Mouse (Mus musculus) kidney, adult 2 months (tissue): ENCODE data around the gene Olig2. TPM values are rescaled to one million over a fixed set of nuclear protein-coding genes. Genes with fewer than 3 reads are reported as not detected.

ENCODE experiments used
- DNase-seq: peaks from one replicate; pipeline ENCODE4 v3.0.0; 2021
- H3K27ac ChIP-seq: fragments of 200-500 bp; 2 replicates; pipeline ENCODE4 v1.5.1; 2012; ENCODE audit warnings: low read depth, low read length, control low read depth, inconsistent platforms; ENCODE audit not compliant: insufficient read depth
- H3K27me3 ChIP-seq: fragments of 200-500 bp; replicated peaks from 2 replicates; pipeline ENCODE4 v1.6.1; 2012; ENCODE audit warnings: mild to moderate bottlenecking, moderate library complexity, low read length, inconsistent platforms; ENCODE audit not compliant: control insufficient read depth, insufficient read depth
- H3K36me3 ChIP-seq: fragments of 200-500 bp; 2 replicates; pipeline ENCODE4 v1.6.1; 2012; ENCODE audit warnings: mild to moderate bottlenecking, moderate library complexity, low read length, inconsistent platforms; ENCODE audit not compliant: control insufficient read depth, insufficient read depth
- H3K4me1 ChIP-seq: fragments of 200-500 bp; 2 replicates; pipeline ENCODE4 v1.6.1; 2011; ENCODE audit warnings: low read length; ENCODE audit not compliant: control insufficient read depth, insufficient read depth
- H3K4me3 ChIP-seq: fragments of 200-500 bp; 2 replicates; pipeline ENCODE4 v1.5.1; 2011; ENCODE audit warnings: mild to moderate bottlenecking, low read depth, low read length, control low read depth; ENCODE audit not compliant: insufficient read depth
- CTCF ChIP-seq: fragments of 200-500 bp; conservative IDR thresholded peaks from 2 replicates; pipeline ENCODE4 v1.5.1; 2011; ENCODE audit warnings: low read depth, mild to moderate bottlenecking, control low read depth, low read length, moderate library complexity, mixed read lengths; ENCODE audit not compliant: insufficient read depth, insufficient read length
- POLR2A ChIP-seq: fragments of 200-500 bp; IDR thresholded peaks from one replicate; pipeline ENCODE4 v1.6.1; 2011; ENCODE audit warnings: low read depth, low read length, control low read depth
- WGBS: fragments of 180-500 bp; shearing (Covaris S2); methylation state at CpG from one replicate; pipeline ENCODE4 v1.1.7; 2018; 5-methylcytosine and 5-hydroxymethylcytosine counted together
- polyA plus RNA-seq: library from polyadenylated mRNA; depleted of rRNA; stranded (reverse); fragments of >200 nt; gene quantifications from 2 replicates; pipeline ENCODE4 v1.2.3, GENCODE M21; 2012

Gene Olig2
- polyA plus RNA-seq, 1 experiment = 0.03 TPM

DNA sequence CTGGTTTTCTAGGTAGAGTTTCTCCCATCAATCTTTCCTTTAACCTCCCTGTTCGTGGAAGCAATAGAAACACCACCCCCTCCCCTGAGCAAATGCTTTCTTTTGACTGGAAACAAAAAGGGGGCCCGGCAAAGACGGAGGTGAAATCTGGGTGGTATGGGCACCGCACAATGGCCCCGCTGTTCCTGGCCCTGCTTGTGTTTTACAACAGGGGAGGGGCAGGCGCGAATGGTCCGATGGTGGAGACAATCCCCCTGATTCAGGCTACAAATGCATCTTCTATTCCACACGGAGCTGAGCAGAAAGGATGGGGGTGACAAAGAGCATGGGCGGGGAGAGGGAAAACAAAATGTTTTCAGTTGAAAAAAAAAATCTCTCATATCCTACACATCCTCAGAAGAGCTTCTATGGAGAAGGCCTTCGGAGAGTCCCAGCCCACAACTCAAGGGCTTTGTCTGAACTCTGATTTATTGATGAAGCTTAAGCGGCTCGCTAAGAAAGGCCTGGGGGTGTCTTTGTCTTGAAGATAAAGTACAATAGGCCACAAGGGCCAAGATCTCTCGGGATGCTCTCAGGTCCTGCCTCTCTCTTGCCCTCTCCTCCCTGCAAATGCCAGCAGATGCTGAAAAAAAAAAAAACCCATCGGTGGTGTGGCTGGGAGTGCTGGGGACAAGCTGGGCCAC, 32.4 kb upstream of the Olig2 start:
- no peak for TF ChIP-seq CTCF
- no peak for TF ChIP-seq POLR2A
- no peak for DNase-seq
- no peaks in the 10 kb centered on the region for H3K36me3 ChIP-seq
- H3K4me1 ChIP-seq = no peaks in the 10 kb centered on the region
- no peak overlapping the region for H3K4me3 ChIP-seq
- H3K27ac ChIP-seq = no peak overlapping the region
- no peaks in the 10 kb centered on the region for H3K27me3 ChIP-seq
- WGBS = 10% methylated on average over 15 of the region's 15 CpGs

DNA sequence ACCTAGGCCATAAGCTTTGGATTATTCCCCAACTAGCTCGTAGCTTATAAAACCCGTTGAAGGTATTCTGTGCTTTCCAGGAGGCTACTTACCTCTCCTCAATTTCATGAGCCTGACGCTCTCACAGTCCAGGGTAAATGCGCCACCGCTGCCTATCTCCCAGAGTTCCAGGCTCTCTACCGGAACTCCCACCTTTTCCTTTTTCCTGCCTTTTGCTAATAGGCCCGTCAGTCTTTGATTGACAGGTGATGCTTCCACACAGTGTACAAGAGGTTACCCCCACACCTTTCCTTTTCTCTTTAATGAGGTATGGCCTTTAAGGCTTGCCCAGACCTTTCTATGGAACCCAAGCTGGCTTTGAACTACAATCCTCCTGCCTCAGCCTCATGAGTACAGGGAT, 25.4 kb upstream of the Olig2 start:
- no peak overlapping the region for H3K4me3 ChIP-seq
- no peaks in the 10 kb centered on the region for H3K27me3 ChIP-seq
- no peaks in the 10 kb centered on the region for H3K4me1 ChIP-seq
- H3K36me3 ChIP-seq = no peaks in the 10 kb centered on the region
- 90% methylated on average over 7 of the region's 7 CpGs for WGBS
- DNase-seq = no peak
- no peak for TF ChIP-seq CTCF
- no peak for TF ChIP-seq POLR2A
- H3K27ac ChIP-seq = no peak overlapping the region

DNA sequence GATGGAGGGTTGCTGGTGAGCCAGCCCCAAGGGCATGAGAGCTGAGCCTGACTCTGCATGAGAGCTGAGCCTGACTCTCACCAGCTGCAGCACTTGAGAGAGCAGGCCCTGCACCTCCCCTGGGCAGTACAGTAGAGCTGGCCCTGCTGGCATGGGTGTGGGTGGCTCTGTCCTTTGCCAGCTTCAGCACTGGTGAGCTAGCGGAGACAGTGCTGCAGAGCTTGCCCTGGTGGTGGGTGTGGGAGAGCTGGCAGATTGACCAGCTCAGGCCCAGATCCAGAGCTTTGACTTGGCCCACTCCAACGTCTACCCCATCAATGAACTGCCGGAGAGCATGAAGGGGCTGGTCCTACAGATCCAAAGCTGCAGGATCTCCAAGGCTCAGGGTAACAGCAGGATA, 22.3 kb upstream of the Olig2 start:
- TF ChIP-seq CTCF (no peak), POLR2A (no peak)
- 78% methylated on average over 3 of the region's 3 CpGs for WGBS
- H3K4me1 ChIP-seq = no peaks in the 10 kb centered on the region
- H3K27ac ChIP-seq = no peak overlapping the region
- no peak overlapping the region for H3K4me3 ChIP-seq
- H3K27me3 ChIP-seq = no peaks in the 10 kb centered on the region
- DNase-seq = no peak
- H3K36me3 ChIP-seq = no peaks in the 10 kb centered on the region

DNA sequence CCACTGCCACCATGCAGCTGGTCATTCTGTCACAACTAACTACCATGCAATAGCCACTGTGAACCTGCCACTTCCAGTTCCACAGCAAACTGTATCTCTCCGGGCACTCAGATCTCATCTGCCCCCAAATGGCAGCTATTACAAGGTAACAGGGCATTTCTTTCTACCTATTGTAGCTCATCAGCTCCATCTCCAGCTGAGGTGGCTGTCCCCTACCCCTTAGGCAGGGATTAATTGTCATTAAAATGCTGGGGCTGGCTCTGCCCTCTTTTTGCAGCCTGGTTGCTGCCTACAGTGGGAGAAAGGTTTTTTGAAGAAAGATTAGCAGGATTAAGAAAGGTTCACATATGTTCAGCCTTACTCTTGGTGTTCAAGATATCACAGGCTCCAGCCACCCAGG, 18.9 kb upstream of the Olig2 start:
- no peak for DNase-seq
- TF ChIP-seq CTCF (no peak), POLR2A (no peak)
- Histone ChIP-seq H3K4me3 (no peak overlapping the region), H3K27ac (no peak overlapping the region), H3K4me1 (no peaks in the 10 kb centered on the region), H3K27me3 (no peaks in the 10 kb centered on the region), H3K36me3 (no peaks in the 10 kb centered on the region)
- 81% methylated on average over 1 of the region's 1 CpGs for WGBS

DNA sequence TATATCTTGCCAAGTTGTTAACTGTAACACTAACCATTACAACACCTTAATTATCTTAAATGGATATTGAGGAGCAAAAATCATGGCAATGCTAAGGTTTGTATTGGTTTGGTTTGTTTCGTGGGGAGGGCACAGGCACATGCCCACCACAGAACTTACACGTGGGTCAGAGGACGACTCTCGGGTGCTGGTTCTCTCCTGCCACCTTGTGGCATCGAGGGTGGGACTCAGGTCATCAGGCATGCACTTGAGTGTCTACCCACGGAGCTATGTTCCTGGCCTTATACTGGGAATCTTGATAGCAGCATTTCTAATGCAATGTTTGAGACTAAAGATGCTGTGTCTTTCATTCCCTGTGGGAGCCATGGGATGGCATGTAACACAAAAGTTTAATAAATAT, 8.2 kb upstream of the Olig2 start:
- WGBS = 28% methylated on average over 6 of the region's 6 CpGs

DNA sequence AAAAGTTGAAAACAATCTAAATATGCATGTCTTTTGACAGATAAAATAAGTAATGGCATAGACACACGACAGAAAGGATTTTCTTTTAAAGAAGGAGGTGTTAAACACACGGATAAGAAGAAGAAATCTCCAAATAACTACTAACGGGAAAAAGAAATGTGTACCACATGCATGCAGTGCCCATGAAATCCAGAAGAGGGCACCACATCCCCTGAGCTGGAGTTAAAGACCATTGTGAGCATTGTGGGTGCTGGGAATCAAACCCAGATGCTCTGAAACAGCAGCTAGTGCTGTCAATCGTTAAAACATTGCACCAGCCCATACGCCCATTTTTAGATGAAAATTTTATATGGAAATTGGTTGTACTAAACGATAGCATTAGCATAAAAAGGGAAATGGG, 7.3 kb upstream of the Olig2 start:
- Histone ChIP-seq H3K27ac (no peak overlapping the region), H3K36me3 (no peaks in the 10 kb centered on the region), H3K4me3 (no peak overlapping the region), H3K4me1 (no peaks in the 10 kb centered on the region), H3K27me3 (peaks cover 5% of the 10 kb centered on the region; the same call in 1 of the 2 replicates)
- TF ChIP-seq POLR2A (no peak), CTCF (peak; percentile 34; the same call in 1 of the 2 replicates)
- WGBS = 78% methylated on average over 6 of the region's 6 CpGs
- DNase-seq = no peak

More for the DNA sequence above, 8.2 kb upstream of the Olig2 start:
- DNase-seq = no peak
- Histone ChIP-seq H3K36me3 (no peaks in the 10 kb centered on the region), H3K27ac (no peak overlapping the region), H3K4me1 (no peaks in the 10 kb centered on the region), H3K4me3 (no peak overlapping the region), H3K27me3 (peaks cover 4% of the 10 kb centered on the region; the same call in 1 of the 2 replicates)
- no peak for TF ChIP-seq POLR2A
- no peak for TF ChIP-seq CTCF

DNA sequence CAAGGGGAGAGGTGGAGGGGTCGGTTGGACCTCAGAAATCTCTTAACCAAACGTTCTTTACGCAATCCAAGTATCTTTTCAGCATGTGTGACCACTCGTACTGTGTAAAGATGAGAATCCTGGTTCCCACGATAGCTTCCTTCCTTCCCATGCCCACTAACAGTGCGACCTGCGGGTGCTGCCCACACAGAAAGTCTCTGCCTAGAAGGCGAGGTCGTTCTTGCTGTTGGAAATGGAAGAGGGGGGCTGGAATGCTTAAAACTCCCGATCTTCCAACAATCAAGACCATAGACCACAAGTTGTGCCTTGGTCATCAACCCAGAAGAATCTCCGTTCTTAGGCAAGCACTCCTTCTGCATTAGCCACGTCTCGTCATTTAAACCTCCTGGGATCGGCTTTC, 6.0 kb upstream of the Olig2 start:
- 10% methylated on average over 14 of the region's 14 CpGs for WGBS
- peaks cover 5% of the 10 kb centered on the region; the same call in 1 of the 2 replicates for H3K27me3 ChIP-seq
- H3K4me1 ChIP-seq = no peaks in the 10 kb centered on the region
- TF ChIP-seq CTCF (no peak), POLR2A (no peak)
- H3K27ac ChIP-seq = no peak overlapping the region
- no peaks in the 10 kb centered on the region for H3K36me3 ChIP-seq
- no peak for DNase-seq
- no peak overlapping the region for H3K4me3 ChIP-seq
